Mouse (Mus musculus): ENCODE measurements at regions not wholly inside any gene's neighbourhood (a gene's known extent, or its start where the extent isn't known, plus 50 kb on each side); places are given as distances from the start of the nearest gene placed in this dataset.
A peak's percentile ranks its signal among the peaks of the same experiment; 100 is the strongest.

DNA sequence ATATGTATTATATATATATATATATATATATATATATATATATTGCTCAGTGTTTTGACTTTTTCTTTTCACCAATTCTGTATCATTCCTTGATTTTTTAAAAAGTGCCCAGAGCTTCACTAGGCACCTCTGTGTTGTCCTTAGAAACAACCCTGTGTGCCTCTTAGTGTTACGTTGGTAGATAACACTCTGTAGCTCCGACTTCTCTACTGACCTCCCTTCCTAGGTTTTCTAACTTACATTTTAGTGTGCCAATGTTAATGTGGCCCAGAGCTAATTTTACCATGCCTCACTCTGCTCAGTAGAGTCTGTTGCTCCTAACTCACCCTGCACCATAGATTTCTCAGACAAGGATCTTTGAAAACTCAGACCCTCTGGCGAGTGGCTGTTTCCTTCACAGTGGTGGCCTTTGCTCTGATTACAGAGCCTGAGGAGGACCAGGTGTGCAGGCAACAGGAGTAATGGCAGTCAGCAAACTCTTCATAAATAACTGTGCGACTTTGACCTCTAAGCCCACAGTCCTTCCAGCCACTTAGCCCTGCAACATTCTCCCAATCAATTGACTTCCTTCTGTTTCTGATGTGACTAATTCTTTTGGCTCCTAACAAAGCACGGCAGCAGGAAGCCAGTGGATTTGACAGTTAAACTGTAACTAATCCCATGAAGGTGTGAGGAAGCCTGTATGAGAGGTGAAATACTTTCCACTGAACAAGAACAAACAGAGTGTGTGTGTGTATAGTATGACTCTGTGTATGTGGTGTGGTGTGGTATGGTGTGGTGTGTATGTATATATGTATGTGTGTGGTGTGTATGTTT, 53.6 kb upstream of the Actr3 start:
- Histone ChIP-seq H3K27ac (no peak overlapping the region), H3K79me2 (ENCODE audit: inconsistent target) (no peaks in the 10 kb centered on the region), H3K4me3 (ENCODE audit: inconsistent target) (no peak overlapping the region), H3K36me3 (ENCODE audit: inconsistent target) (no peaks in the 10 kb centered on the region)
- WGBS (ENCODE audit: missing documents), result 84% methylated on average over 5 of the region's 5 CpGs

DNA sequence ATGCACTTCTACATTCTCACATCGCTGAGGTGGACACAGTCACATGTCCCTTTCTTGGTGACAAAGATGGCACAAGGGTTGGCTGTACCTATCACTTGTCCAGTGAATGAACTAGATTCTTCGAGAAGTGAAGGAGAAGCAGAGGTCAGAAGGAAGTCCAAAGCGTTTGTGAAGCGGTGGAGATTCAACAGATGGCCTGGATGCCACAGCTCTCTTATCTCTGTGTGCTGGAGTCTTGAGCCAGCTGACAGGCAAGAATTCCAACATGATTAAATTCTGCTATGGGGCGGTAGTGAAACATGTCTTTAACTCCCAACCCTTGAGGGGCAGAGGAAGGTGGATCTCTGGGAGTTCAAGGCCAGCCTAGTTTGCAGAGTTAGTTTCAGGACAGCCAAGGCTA, 55.5 kb upstream of the Actr3 start:
- H3K27ac ChIP-seq, result no peak overlapping the region
- no peaks in the 10 kb centered on the region for H3K79me2 ChIP-seq (ENCODE audit: inconsistent target)
- WGBS (ENCODE audit: missing documents), result 94% methylated on average over 5 of the region's 5 CpGs

DNA sequence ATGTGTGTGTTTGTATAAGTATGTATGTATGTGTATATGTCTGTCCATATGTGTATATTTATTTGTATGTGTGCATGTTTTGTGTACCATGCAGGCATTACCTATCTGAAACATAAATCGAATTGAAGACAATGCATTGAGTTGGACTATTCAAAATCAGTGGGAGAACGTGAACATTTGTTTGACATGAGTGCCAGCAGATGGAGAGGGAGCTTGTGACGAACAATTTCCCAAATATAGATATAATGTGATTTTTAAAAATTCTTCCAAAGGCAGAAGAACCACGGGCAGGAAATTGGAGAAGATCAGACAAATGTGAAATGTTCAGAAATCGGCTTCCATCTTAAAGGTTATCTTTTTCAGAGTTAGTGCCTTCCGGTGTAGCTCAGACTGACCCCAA, 59.1 kb upstream of the Actr3 start:
- 93% methylated on average over 6 of the region's 6 CpGs for WGBS (ENCODE audit: missing documents)
- no peak overlapping the region for H3K4me3 ChIP-seq (ENCODE audit: inconsistent target)
- H3K36me3 ChIP-seq (ENCODE audit: inconsistent target), result no peaks in the 10 kb centered on the region
- H3K27ac ChIP-seq, result no peak overlapping the region
- H3K79me2 ChIP-seq (ENCODE audit: inconsistent target), result no peaks in the 10 kb centered on the region

More for the DNA sequence above, 55.5 kb upstream of the Actr3 start:
- Histone ChIP-seq H3K36me3 (ENCODE audit: inconsistent target) (no peaks in the 10 kb centered on the region), H3K4me3 (ENCODE audit: inconsistent target) (no peak overlapping the region)

DNA sequence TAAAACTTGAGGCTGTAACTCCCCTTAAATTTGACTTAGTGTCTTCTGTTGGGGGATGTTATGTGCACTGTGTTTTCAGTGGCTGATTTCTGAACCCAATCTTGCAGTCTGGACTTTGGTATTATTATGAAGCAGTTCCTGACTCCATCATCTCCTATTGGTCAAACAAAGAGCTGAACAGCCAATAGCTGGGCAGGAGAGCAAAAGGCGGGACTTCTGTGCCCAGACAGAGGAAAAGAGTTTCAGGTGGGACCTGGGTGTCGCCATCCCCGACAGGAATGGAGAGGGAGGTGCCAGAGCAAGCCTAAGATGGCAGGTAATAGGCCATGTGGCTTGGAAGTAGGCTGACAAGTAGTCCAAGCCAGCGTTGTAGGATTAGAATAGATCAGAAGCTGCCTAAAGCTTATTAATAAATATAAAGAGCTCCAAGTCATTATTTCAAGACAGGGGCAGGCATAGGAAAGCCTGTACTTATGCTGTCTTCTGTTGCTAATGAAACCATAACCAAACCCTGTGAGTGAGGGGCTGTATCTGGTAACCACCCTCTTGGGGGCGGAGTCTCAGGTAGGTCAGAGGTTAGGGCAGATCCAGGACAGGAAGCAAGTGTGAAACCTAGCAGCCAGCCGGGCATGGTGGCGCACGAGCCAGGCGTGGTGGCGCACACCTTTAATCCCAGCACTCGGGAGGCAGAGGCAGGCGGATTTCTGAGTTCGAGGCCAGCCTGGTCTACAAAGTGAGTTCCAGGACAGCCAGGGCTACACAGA, 60.0 kb upstream of the Actr3 start:
- Histone ChIP-seq H3K36me3 (ENCODE audit: inconsistent target) (no peaks in the 10 kb centered on the region), H3K79me2 (ENCODE audit: inconsistent target) (no peaks in the 10 kb centered on the region), H3K27ac (no peak overlapping the region), H3K4me3 (ENCODE audit: inconsistent target) (no peak overlapping the region)
- 90% methylated on average over 8 of the region's 13 CpGs for WGBS (ENCODE audit: missing documents)

DNA sequence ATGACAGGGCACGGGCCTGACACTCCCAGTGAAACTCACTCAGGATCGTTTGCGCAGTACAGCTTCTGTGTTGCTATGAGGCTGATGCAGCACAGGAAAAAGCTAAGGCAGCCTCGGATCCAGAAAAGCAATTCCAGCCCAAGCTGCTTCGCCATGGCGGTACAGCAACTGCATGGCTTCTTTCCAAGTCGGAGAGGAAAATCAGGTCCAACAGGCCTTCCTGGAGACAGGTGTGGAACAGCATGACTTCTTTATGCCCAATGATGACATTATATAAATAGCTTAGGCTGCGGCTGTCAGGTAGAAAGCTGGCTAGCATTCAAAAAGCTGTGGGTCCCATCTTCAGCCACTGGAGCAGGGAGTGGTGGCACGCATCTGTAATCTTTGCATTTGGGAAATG, 61.5 kb upstream of the Actr3 start:
- Histone ChIP-seq H3K4me3 (ENCODE audit: inconsistent target) (no peak overlapping the region), H3K36me3 (ENCODE audit: inconsistent target) (no peaks in the 10 kb centered on the region), H3K27ac (no peak overlapping the region), H3K79me2 (ENCODE audit: inconsistent target) (no peaks in the 10 kb centered on the region)
- WGBS (ENCODE audit: missing documents), result 92% methylated on average over 9 of the region's 9 CpGs

DNA sequence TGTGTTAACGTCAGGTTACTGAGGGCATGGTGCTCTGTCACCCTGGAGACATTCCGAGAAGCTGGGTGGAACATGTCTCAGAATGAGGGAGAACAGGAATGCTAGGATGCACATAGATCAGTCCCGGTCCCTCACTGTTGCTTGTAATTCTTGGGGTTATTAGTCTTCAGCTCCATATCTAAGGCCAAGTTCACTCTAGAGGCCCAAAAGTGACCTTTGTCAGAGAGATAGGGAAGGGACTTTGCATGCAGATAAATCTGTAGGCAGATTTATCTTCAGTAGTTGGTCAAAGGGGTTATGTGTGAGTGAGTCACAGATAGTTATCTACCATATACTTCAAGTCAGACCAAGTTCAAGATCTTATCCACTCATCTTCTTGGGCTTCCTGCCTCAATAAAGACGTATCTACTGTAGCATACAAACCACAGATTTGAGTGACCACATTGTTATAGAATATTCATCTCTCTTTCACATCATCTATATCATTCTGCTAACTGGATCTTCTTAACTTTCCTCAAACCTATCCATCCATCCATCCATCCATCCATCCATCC, 58.4 kb upstream of the Slc35f5 start:
- H3K79me2 ChIP-seq (ENCODE audit: inconsistent target), result no peaks in the 10 kb centered on the region
- no peaks in the 10 kb centered on the region for H3K36me3 ChIP-seq (ENCODE audit: inconsistent target)
- WGBS (ENCODE audit: missing documents), result 86% methylated on average over 4 of the region's 4 CpGs
- H3K27ac ChIP-seq, result no peak overlapping the region
- H3K4me3 ChIP-seq (ENCODE audit: inconsistent target), result no peak overlapping the region

DNA sequence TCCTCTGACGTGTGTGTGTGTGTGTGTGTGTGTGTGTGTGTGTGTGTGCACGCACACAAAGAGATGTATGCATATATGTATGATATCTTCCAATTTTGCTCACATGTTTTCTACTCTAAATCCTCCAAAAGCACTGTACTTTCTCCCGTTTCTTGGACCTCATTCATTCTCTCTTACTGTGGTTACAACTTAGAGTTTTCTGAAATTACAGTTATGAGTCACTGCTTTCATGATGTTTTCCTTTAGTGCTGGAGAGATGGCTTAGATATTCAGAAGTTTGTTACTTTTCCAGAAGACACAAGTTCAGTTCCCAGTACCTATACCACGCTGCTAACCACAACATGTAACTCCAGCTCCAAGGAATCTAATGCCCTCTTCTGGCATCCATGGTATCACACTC, 56.5 kb upstream of the Slc35f5 start:
- 100% methylated on average over 4 of the region's 4 CpGs for WGBS (ENCODE audit: missing documents)
- Histone ChIP-seq H3K79me2 (ENCODE audit: inconsistent target) (no peaks in the 10 kb centered on the region), H3K27ac (no peak overlapping the region), H3K36me3 (ENCODE audit: inconsistent target) (no peaks in the 10 kb centered on the region), H3K4me3 (ENCODE audit: inconsistent target) (no peak overlapping the region)

DNA sequence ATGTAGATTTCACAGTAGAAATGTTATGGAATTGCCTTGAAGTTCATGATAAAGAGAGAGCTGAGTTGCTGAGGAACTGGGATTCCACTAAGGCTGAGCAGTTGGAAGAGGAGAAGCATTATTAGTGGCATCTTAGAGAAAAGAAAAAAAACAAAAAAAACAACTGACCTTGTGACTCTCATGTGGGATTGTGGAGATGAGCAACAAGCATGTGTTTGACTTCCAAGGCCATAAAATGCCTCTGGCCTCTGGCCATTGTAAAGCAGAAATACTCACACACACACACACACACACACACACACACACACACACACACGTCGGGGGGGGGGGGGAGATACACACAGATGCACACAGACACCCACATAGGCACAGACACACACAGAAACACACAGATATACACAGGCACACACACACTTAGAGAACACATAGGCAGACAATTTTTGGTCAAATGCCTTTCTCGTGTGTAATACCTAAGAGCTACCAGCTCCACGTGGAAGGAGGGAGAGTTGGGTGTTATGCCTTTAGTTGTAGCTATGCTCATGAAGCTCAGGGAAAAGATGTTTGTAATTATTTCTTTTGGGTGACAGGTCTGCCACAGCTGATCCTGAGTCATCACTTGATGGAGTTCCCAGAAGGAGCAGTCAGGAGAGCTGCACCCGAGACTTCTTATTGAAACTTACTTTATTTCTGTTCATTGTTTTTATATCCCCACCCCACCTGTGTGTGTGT, 52.4 kb upstream of the Slc35f5 start:
- 80% methylated on average over 3 of the region's 5 CpGs for WGBS (ENCODE audit: missing documents)
- Histone ChIP-seq H3K27ac (peak overlapping the region; percentile 66), H3K4me3 (ENCODE audit: inconsistent target) (no peak overlapping the region), H3K36me3 (ENCODE audit: inconsistent target) (no peaks in the 10 kb centered on the region), H3K79me2 (ENCODE audit: inconsistent target) (no peaks in the 10 kb centered on the region)

DNA sequence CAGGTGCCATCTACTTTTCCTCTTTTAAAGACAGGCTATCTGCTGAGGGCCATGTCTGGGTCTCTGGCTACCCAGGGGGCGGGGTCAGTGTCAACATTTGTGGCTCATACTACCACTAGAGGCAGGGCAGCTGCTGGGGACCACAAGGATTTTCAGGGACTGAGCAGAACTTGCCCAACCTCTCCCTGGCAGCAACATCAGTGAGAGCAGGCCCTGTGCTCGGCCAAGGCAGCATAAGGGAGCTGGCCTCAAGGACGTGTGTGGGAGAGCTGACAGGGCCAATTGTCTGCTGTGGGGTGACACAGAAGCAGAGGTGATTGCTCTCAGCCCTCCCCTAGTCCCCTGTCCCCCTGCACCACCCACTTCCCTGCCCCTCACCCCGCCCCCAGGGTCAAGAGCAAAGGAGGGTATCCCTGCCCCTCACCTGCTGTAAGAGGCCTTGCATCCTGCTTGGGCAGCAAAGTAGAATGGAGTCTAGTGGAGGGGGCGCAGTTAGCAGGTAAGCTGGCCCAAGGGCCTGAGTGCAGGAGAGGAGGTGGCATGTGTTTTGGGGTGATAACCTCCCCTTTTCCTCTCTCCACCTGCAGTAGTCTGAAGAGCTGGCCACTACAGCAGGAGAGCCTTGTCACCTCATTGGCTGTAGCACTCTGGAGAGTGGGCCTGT, 51.7 kb upstream of the Slc35f5 start:
- Histone ChIP-seq H3K79me2 (ENCODE audit: inconsistent target) (no peaks in the 10 kb centered on the region), H3K27ac (peak overlapping the region; percentile 66), H3K36me3 (ENCODE audit: inconsistent target) (no peaks in the 10 kb centered on the region), H3K4me3 (ENCODE audit: inconsistent target) (no peak overlapping the region)
- 89% methylated on average over 5 of the region's 5 CpGs for WGBS (ENCODE audit: missing documents)

Measured in macrophage (primary cell).